Mouse (Mus musculus) cerebellum, adult 2 months (tissue): ENCODE results near the gene Lmod3.

Source experiments
- CTCF ChIP-seq: fragments of 200-500 bp; IDR thresholded peaks from 2 replicates; pipeline ENCODE4 v1.5.1; 2011; ENCODE audit warnings: low read depth, mild to moderate bottlenecking, control low read depth, low read length, moderate library complexity, borderline replicate concordance; ENCODE audit not compliant: insufficient read depth
- POLR2A ChIP-seq: fragments of 200-500 bp; IDR thresholded peaks from 2 replicates; pipeline ENCODE4 v1.6.1; 2011; ENCODE audit warnings: low read length, control low read depth, borderline replicate concordance; ENCODE audit not compliant: insufficient read depth

DNA sequence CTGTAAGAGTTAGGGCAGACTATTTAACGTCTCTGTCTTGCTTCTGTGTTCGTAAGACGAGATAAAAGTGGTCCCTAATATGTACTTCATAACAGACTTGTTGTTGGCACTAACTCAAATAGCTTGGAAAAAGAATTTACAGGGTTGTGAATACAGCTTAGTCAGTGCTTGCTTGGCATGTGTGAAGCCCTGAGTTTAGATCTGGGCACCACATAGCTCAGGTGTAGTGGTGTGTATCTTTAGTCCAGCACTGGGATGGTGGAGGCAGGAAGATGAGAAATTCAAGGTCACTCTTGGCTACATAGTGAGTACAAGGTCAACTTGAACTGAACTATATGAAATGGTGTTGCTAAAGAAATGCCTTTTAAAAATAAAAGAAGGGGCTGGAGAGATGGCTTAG is 44.6 kb upstream of the Lmod3 start:
- no peak for TF ChIP-seq CTCF
- no peak for TF ChIP-seq POLR2A
